Mouse (Mus musculus) lung, embryonic 16.5 days (tissue): ENCODE data around the gene Dnah11. TPM values are rescaled to one million over a fixed set of nuclear protein-coding genes. Genes with fewer than 3 reads are reported as not detected.

Source experiments
- ATAC-seq: fragments of 200-750 bp; cut with Nextera tagmentation; 2 replicates; pipeline ENCODE4 v1.8.0; 2017; ENCODE audit warnings: low read depth, mild to moderate bottlenecking, moderate library complexity
- H3K27ac ChIP-seq: fragments of 300-500 bp; sonication (generic); 2 replicates; pipeline ENCODE4 v1.5.1; 2014; ENCODE audit warnings: mild to moderate bottlenecking, control low read depth, low read length
- H3K27me3 ChIP-seq: fragments of 300-500 bp; sonication (generic); 2 replicates; pipeline ENCODE4 v1.6.1; 2014; ENCODE audit warnings: low read depth, low read length, mixed read lengths; ENCODE audit not compliant: control insufficient read depth, insufficient read depth
- H3K36me3 ChIP-seq: fragments of 300-500 bp; sonication (generic); 2 replicates; pipeline ENCODE4 v1.6.1; 2014; ENCODE audit warnings: low read length; ENCODE audit not compliant: control insufficient read depth, insufficient read depth
- H3K4me1 ChIP-seq: fragments of 300-500 bp; sonication (generic); replicated peaks from 2 replicates; pipeline ENCODE4 v1.6.1; 2014; ENCODE audit warnings: low read length, mixed read lengths; ENCODE audit not compliant: control insufficient read depth, insufficient read depth
- H3K4me2 ChIP-seq: fragments of 300-500 bp; sonication (generic); 2 replicates; pipeline ENCODE4 v1.6.1; 2014; ENCODE audit warnings: low read depth, low read length, control low read depth
- H3K4me3 ChIP-seq: fragments of 300-500 bp; sonication (generic); 2 replicates; pipeline ENCODE4 v1.5.1; 2014; ENCODE audit warnings: mild to moderate bottlenecking, low read length, control low read depth
- H3K9ac ChIP-seq: fragments of 300-500 bp; sonication (generic); 2 replicates; pipeline ENCODE4 v1.6.1; 2014; ENCODE audit warnings: low read length, control low read depth
- H3K9me3 ChIP-seq: fragments of 300-500 bp; sonication (generic); 2 replicates; pipeline ENCODE4 v1.6.1; 2016; ENCODE audit warnings: low read length; ENCODE audit not compliant: control insufficient read depth
- WGBS: fragments of 180-500 bp; shearing (Covaris S2); extraction: QIAGEN DNeasy Blood & Tissue Kit; methylation state at CpG from one replicate; pipeline ENCODE4 v1.1.7; 2014; 5-methylcytosine and 5-hydroxymethylcytosine counted together
- polyA plus RNA-seq: library from polyadenylated mRNA; unstranded; fragments of >200 nt; fragmentation: Nextera tagmentation; extraction: Ambion mirVana; gene quantifications from 2 replicates; pipeline ENCODE4 v1.2.1, GENCODE M21; 2015

The Dnah11 gene
- polyA plus RNA-seq, 1 experiment from 2014 or later: 1.1 TPM

DNA sequence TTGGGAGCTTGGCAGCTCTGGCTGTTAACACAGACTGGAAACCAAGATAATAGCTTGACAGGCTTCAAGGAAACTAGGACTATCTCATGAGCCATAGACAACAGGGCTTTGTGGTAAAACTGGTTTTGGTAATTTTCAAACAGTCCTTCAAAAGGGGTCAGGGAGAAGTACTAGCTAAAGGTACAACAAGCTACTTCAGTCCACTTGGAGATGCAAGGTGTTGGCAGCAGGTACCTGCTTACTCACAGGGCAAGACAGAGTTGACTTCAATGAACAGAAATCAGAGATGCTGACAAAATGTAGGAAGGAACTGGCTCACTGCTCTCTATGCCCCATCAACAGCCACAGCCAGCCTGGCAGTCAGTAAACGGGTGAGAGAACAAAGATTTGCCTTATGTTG lies 14.1 kb downstream of the Dnah11 start:
- Histone ChIP-seq H3K4me2 (no peak overlapping the region), H3K27ac (no peak overlapping the region), H3K9ac (no peak overlapping the region), H3K4me1 (peaks cover 10% of the 10 kb centered on the region), H3K36me3 (no peaks in the 10 kb centered on the region), H3K9me3 (no peaks in the 10 kb centered on the region), H3K27me3 (peaks cover 9% of the 10 kb centered on the region; the same call in 1 of the 2 replicates), H3K4me3 (no peak overlapping the region)
- peak; percentile 19; the same call in 1 of the 2 replicates for ATAC-seq
- 50% methylated on average over 1 of the region's 1 CpGs for WGBS

- no peaks in the 10 kb centered on the region for H3K9me3 ChIP-seq
- no peaks in the 10 kb centered on the region for H3K27me3 ChIP-seq
- peak; percentile 59 for ATAC-seq
- no peaks in the 10 kb centered on the region for H3K4me1 ChIP-seq
- no peak overlapping the region for H3K9ac ChIP-seq
- no peak overlapping the region for H3K4me2 ChIP-seq
- H3K27ac ChIP-seq: peak overlapping the region; percentile 77
- no peaks in the 10 kb centered on the region for H3K36me3 ChIP-seq
- no peak overlapping the region for H3K4me3 ChIP-seq
- 62% methylated on average over 5 of the region's 5 CpGs for WGBS
These were observed 21.1 kb downstream of the Dnah11 start for GRCm38 (mm10) chr12:118177756-118178155.

DNA sequence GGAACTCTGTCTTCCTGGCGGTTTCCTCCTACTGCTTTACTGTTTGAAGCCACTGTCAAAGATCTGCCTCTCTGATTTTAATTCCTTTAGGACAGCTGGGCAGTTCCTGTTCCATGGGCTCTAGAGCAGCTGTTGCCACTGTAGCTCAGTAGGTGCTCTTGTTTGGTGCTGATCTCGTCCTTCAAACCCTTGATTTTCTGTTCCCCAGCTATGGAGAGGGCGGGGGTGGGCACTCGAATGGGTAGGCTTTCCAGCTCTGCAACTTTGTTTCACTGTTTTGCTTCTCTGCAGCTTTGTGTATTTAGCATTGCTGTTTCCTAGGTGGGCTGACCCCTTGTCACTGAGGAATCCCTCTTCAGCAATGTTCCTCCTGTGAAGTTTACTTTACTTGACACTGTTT lies 34.1 kb downstream of the Dnah11 start:
- ATAC-seq: peak; percentile 57; the same call in 1 of the 2 replicates
- peaks cover 3% of the 10 kb centered on the region; the same call in 1 of the 2 replicates for H3K4me1 ChIP-seq
- no peak overlapping the region for H3K4me2 ChIP-seq
- WGBS: 7% methylated on average over 4 of the region's 4 CpGs
- no peaks in the 10 kb centered on the region for H3K27me3 ChIP-seq
- H3K9me3 ChIP-seq: peaks cover 5% of the 10 kb centered on the region
- H3K4me3 ChIP-seq: no peak overlapping the region
- no peak overlapping the region for H3K27ac ChIP-seq
- no peaks in the 10 kb centered on the region for H3K36me3 ChIP-seq
- no peak overlapping the region for H3K9ac ChIP-seq

DNA sequence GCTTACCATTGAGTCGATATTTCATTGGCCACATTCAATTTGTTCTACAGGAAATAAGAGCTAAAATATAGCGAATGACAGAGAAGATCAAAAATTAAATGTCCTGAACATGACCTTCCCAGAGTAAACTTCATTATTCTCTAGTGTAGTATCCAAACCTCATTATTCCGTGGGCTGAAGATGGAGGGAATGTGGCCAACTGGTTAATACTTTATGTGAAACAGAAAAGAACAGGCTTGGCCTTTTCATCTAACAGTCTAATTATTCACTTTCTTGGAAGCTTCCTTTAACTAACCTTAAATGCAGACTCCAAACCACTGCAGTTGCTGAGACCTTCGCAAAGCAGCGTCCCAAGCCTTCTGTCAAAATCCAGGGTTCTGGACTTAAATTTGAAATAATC lies 41.9 kb downstream of the Dnah11 start:
- no peak overlapping the region for H3K9ac ChIP-seq
- no peaks in the 10 kb centered on the region for H3K27me3 ChIP-seq
- no peaks in the 10 kb centered on the region for H3K36me3 ChIP-seq
- H3K4me2 ChIP-seq: no peak overlapping the region
- no peaks in the 10 kb centered on the region for H3K4me1 ChIP-seq
- no peak for ATAC-seq
- H3K4me3 ChIP-seq: no peak overlapping the region
- no peak overlapping the region for H3K27ac ChIP-seq
- WGBS: 80% methylated on average over 5 of the region's 5 CpGs
- H3K9me3 ChIP-seq: no peaks in the 10 kb centered on the region

GRCm38 (mm10) chr12:118147521-118148033 lies 51.3 kb downstream of the Dnah11 start:
- Histone ChIP-seq H3K36me3 (no peaks in the 10 kb centered on the region), H3K27me3 (no peaks in the 10 kb centered on the region), H3K4me1 (no peaks in the 10 kb centered on the region), H3K27ac (no peak overlapping the region), H3K4me2 (no peak overlapping the region), H3K9me3 (no peaks in the 10 kb centered on the region), H3K4me3 (no peak overlapping the region), H3K9ac (no peak overlapping the region)
- 50% methylated on average over 2 of the region's 2 CpGs for WGBS
- ATAC-seq: no peak

GRCm38 (mm10) chr12:118128116-118128515 lies 70.7 kb downstream of the Dnah11 start:
- no peak overlapping the region for H3K4me3 ChIP-seq
- no peak overlapping the region for H3K4me2 ChIP-seq
- no peak for ATAC-seq
- no peaks in the 10 kb centered on the region for H3K27me3 ChIP-seq
- no peaks in the 10 kb centered on the region for H3K36me3 ChIP-seq
- WGBS: 81% methylated on average over 4 of the region's 4 CpGs
- no peak overlapping the region for H3K27ac ChIP-seq
- H3K9me3 ChIP-seq: no peaks in the 10 kb centered on the region
- H3K9ac ChIP-seq: no peak overlapping the region
- H3K4me1 ChIP-seq: no peaks in the 10 kb centered on the region

- Histone ChIP-seq H3K9ac (no peak overlapping the region), H3K4me2 (no peak overlapping the region), H3K27ac (no peak overlapping the region), H3K27me3 (no peaks in the 10 kb centered on the region), H3K4me1 (no peaks in the 10 kb centered on the region), H3K4me3 (no peak overlapping the region), H3K9me3 (no peaks in the 10 kb centered on the region), H3K36me3 (no peaks in the 10 kb centered on the region)
- WGBS: 94% methylated on average over 3 of the region's 3 CpGs
- no peak for ATAC-seq
These were observed 79.2 kb downstream of the Dnah11 start for GRCm38 (mm10) chr12:118119668-118120067.

DNA sequence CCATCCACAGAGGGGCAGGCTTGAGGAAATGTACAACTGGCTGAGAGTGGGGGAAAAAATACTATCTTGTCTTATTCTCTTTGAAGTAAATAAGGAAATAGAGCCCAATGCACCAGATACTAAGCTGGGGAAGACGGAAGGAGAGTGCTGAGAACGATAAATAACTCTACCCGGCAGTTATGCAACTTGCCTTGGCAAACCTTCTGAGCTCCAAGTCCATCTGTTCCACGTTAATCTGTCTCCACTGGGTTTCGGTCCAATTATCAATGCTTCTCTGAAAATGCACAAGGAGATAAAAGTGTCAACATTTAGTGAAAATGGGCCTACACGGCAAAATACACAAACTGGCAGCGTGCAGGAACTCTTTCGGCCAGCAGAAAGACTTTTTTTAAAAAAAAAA lies 86.2 kb downstream of the Dnah11 start:
- WGBS: 34% methylated on average over 8 of the region's 8 CpGs
- Histone ChIP-seq H3K4me1 (no peaks in the 10 kb centered on the region; the same call in 1 of the 2 replicates), H3K27ac (peak overlapping the region; percentile 61), H3K4me2 (no peak overlapping the region), H3K27me3 (no peaks in the 10 kb centered on the region), H3K9me3 (no peaks in the 10 kb centered on the region), H3K36me3 (no peaks in the 10 kb centered on the region), H3K9ac (no peak overlapping the region), H3K4me3 (no peak overlapping the region)
- no peak for ATAC-seq

DNA sequence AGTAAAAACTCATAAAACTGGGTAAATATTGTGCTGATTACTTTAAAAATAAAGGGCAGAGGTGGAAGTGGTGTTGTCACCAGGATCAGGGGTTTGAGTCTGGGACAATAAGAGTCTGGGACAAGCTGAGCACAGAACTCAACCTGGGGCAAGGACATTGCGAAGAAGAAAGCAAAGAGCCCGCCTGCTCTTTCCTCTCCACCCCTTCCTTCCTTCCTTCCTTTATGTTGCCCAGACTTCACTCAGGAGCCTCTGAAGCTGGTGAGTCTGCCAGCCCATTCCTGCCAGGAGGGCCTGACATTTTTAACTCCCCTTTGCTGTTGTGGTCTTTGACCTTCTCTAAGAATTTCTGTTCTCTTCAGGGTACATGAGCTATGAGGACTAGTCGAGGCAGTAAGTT lies 86.9 kb downstream of the Dnah11 start:
- Histone ChIP-seq H3K36me3 (no peaks in the 10 kb centered on the region), H3K4me2 (no peak overlapping the region), H3K9ac (no peak overlapping the region), H3K4me3 (no peak overlapping the region), H3K27ac (peak overlapping the region; percentile 61), H3K27me3 (no peaks in the 10 kb centered on the region), H3K4me1 (no peaks in the 10 kb centered on the region; the same call in 1 of the 2 replicates), H3K9me3 (no peaks in the 10 kb centered on the region)
- 56% methylated on average over 3 of the region's 3 CpGs for whole genome bisulfite sequencing
- peak; percentile 47; the same call in 1 of the 2 replicates for ATAC-seq

DNA sequence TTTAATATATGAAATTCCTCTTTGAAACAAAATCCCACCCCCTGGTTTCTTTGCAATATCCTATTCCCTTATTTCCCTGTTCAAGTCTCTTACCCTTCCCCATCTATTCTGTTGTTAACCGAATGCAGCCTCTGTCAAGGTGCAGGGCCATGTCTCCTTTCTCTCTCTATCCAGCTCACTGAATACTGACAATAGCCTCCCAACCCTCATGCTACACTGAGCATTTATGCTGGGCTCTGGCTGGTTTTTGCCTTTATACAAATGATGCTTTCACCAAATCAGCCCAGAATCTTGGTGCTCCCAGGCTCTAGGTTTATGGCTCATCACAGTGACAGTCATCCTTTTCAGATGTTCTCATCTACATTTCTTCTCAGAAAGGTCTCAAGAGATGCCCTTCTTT lies 91.1 kb downstream of the Dnah11 start:
- no peak overlapping the region for H3K4me2 ChIP-seq
- H3K36me3 ChIP-seq: no peaks in the 10 kb centered on the region
- no peaks in the 10 kb centered on the region for H3K9me3 ChIP-seq
- no peak overlapping the region for H3K27ac ChIP-seq
- no peaks in the 10 kb centered on the region; the same call in 1 of the 2 replicates for H3K4me1 ChIP-seq
- H3K27me3 ChIP-seq: no peaks in the 10 kb centered on the region
- no peak for ATAC-seq
- H3K4me3 ChIP-seq: no peak overlapping the region
- 90% methylated on average over 1 of the region's 1 CpGs for WGBS
- no peak overlapping the region for H3K9ac ChIP-seq
